Mouse (Mus musculus) stomach, postnatal 0 days (tissue): ENCODE data around the gene Fsip1. TPM values are rescaled to one million over a fixed set of nuclear protein-coding genes. Genes with fewer than 3 reads are reported as not detected.

Experiments
- ATAC-seq: fragments of 200-750 bp; cut with Nextera tagmentation; 2 replicates; pipeline ENCODE4 v1.8.0; 2017; ENCODE audit not compliant: low FRiP score, low TSS enrichment
- DNase-seq: peaks from one replicate; pipeline ENCODE4 v3.0.0-alpha.2; 2016; ENCODE audit warnings: low spot score
- H3K27ac ChIP-seq: fragments of 300-500 bp; sonication (generic); replicated peaks from 2 replicates; pipeline ENCODE4 v1.5.1; 2014; ENCODE audit warnings: mild to moderate bottlenecking, control low read depth
- H3K27me3 ChIP-seq: fragments of 300-500 bp; sonication (generic); 2 replicates; pipeline ENCODE4 v1.6.1; 2014; ENCODE audit warnings: low read length; ENCODE audit not compliant: control insufficient read depth, insufficient read depth
- H3K36me3 ChIP-seq: fragments of 300-500 bp; sonication (generic); 2 replicates; pipeline ENCODE4 v1.6.1; 2014; ENCODE audit warnings: low read length, mixed read lengths; ENCODE audit not compliant: control insufficient read depth, insufficient read depth
- H3K4me1 ChIP-seq: fragments of 300-500 bp; sonication (generic); replicated peaks from 2 replicates; pipeline ENCODE4 v1.6.1; 2014; ENCODE audit warnings: antibody characterized with exemption; ENCODE audit not compliant: control insufficient read depth, insufficient read depth
- H3K4me2 ChIP-seq: fragments of 300-500 bp; sonication (generic); replicated peaks from 2 replicates; pipeline ENCODE4 v1.6.1; 2014; ENCODE audit warnings: low read depth, mild to moderate bottlenecking, control low read depth, moderate library complexity
- H3K4me3 ChIP-seq: fragments of 300-500 bp; sonication (generic); 2 replicates; pipeline ENCODE4 v1.5.1; 2014; ENCODE audit warnings: low read depth, low read length, control low read depth
- H3K9ac ChIP-seq: fragments of 300-500 bp; sonication (generic); 2 replicates; pipeline ENCODE4 v1.6.1; 2014; ENCODE audit warnings: mild to moderate bottlenecking, low read length, control low read depth, mixed read lengths
- H3K9me3 ChIP-seq: fragments of 300-500 bp; sonication (generic); 2 replicates; pipeline ENCODE4 v1.6.1; 2016; ENCODE audit warnings: low read length; ENCODE audit not compliant: control insufficient read depth
- CTCF ChIP-seq: IDR thresholded peaks from 2 replicates; pipeline ENCODE4 v1.5.1; 2016; ENCODE audit warnings: antibody characterized with exemption, low read depth, mild to moderate bottlenecking, moderate library complexity
- EP300 ChIP-seq: optimal IDR thresholded peaks from 2 replicates; pipeline ENCODE3; 2016; ENCODE audit warnings: antibody characterized with exemption
- WGBS: fragments of 180-500 bp; shearing (Covaris S2); extraction: QIAGEN DNeasy Blood & Tissue Kit; methylation state at CpG from one replicate; pipeline ENCODE4 v1.1.7; 2014; 5-methylcytosine and 5-hydroxymethylcytosine counted together
- polyA plus RNA-seq: library from polyadenylated mRNA; unstranded; fragments of >200 nt; fragmentation: Nextera tagmentation; extraction: Ambion mirVana; gene quantifications from 2 replicates; pipeline ENCODE4 v1.2.1, GENCODE M21; 2015

Gene Fsip1
- polyA plus RNA-seq, 1 experiment from 2014 or later = 0.07 TPM

GRCm38 (mm10) chr2:118167731-118168130, 89.0 kb downstream of the Fsip1 start:
- H3K4me2 ChIP-seq = no peak overlapping the region
- peak; percentile 47; the same call in 1 of the 2 replicates for ATAC-seq

GRCm38 (mm10) chr2:118165691-118166090, 91.1 kb downstream of the Fsip1 start:
- Histone ChIP-seq H3K4me3 (no peak overlapping the region), H3K27me3 (no peaks in the 10 kb centered on the region), H3K9me3 (no peaks in the 10 kb centered on the region), H3K4me1 (no peaks in the 10 kb centered on the region), H3K4me2 (no peak overlapping the region), H3K9ac (no peak overlapping the region), H3K27ac (no peak overlapping the region), H3K36me3 (no peaks in the 10 kb centered on the region)
- DNase-seq (no peak), ATAC-seq (no peak)
- TF ChIP-seq CTCF = no peak
- no peak for TF ChIP-seq EP300
- 91% methylated on average over 2 of the region's 2 CpGs for WGBS

More at GRCm38 (mm10) chr2:118167731-118168130, 89.0 kb downstream of the Fsip1 start:
- Histone ChIP-seq H3K4me3 (no peak overlapping the region), H3K4me1 (no peaks in the 10 kb centered on the region), H3K27me3 (no peaks in the 10 kb centered on the region), H3K27ac (no peak overlapping the region), H3K36me3 (no peaks in the 10 kb centered on the region), H3K9me3 (no peaks in the 10 kb centered on the region), H3K9ac (no peak overlapping the region)
- WGBS = 54% methylated on average over 4 of the region's 4 CpGs
- no peak for TF ChIP-seq EP300
- no peak for TF ChIP-seq CTCF
- no peak for DNase-seq

GRCm38 (mm10) chr2:118164137-118164536, 92.6 kb downstream of the Fsip1 start:
- no peak for TF ChIP-seq EP300
- TF ChIP-seq CTCF = no peak
- Histone ChIP-seq H3K36me3 (no peaks in the 10 kb centered on the region), H3K9ac (no peak overlapping the region), H3K4me3 (no peak overlapping the region), H3K27me3 (no peaks in the 10 kb centered on the region), H3K4me1 (no peaks in the 10 kb centered on the region), H3K9me3 (no peaks in the 10 kb centered on the region), H3K27ac (no peak overlapping the region), H3K4me2 (no peak overlapping the region)
- WGBS = 84% methylated on average over 6 of the region's 6 CpGs
- DNase-seq = no peak
- no peak for ATAC-seq

- no peak overlapping the region for H3K4me2 ChIP-seq
- no peaks in the 10 kb centered on the region for H3K36me3 ChIP-seq
- DNase-seq (no peak), ATAC-seq (no peak)
- H3K4me3 ChIP-seq = no peak overlapping the region
- H3K27me3 ChIP-seq = no peaks in the 10 kb centered on the region
- no peaks in the 10 kb centered on the region for H3K9me3 ChIP-seq
- 62% methylated on average over 5 of the region's 5 CpGs for WGBS
- no peak overlapping the region for H3K9ac ChIP-seq
- TF ChIP-seq CTCF (no peak), EP300 (no peak)
- no peaks in the 10 kb centered on the region for H3K4me1 ChIP-seq
- H3K27ac ChIP-seq = no peak overlapping the region
Measured at GRCm38 (mm10) chr2:118162486-118162885, 94.3 kb downstream of the Fsip1 start.

- ATAC-seq = no peak
- no peak overlapping the region for H3K4me3 ChIP-seq
Measured at GRCm38 (mm10) chr2:118160991-118161390, 95.8 kb downstream of the Fsip1 start.

GRCm38 (mm10) chr2:118160547-118160946, 96.2 kb downstream of the Fsip1 start:
- TF ChIP-seq EP300 = no peak
- TF ChIP-seq CTCF = no peak
- WGBS = 18% methylated on average over 6 of the region's 6 CpGs
- no peaks in the 10 kb centered on the region for H3K27me3 ChIP-seq
- H3K4me3 ChIP-seq = no peak overlapping the region
- no peaks in the 10 kb centered on the region for H3K36me3 ChIP-seq
- no peak for DNase-seq
- no peaks in the 10 kb centered on the region for H3K4me1 ChIP-seq
- no peaks in the 10 kb centered on the region for H3K9me3 ChIP-seq
- no peak overlapping the region for H3K4me2 ChIP-seq
- no peak for ATAC-seq
- H3K27ac ChIP-seq = no peak overlapping the region
- no peak overlapping the region for H3K9ac ChIP-seq

More at GRCm38 (mm10) chr2:118160991-118161390, 95.8 kb downstream of the Fsip1 start:
- WGBS = 66% methylated on average over 2 of the region's 2 CpGs
- no peaks in the 10 kb centered on the region for H3K36me3 ChIP-seq
- no peaks in the 10 kb centered on the region for H3K9me3 ChIP-seq
- H3K4me1 ChIP-seq = no peaks in the 10 kb centered on the region
- TF ChIP-seq EP300 = no peak
- no peak for TF ChIP-seq CTCF
- H3K4me2 ChIP-seq = no peak overlapping the region
- no peak overlapping the region for H3K27ac ChIP-seq
- no peaks in the 10 kb centered on the region for H3K27me3 ChIP-seq
- no peak for DNase-seq
- H3K9ac ChIP-seq = no peak overlapping the region
